Mouse (Mus musculus) hindbrain, embryonic 12.5 days (tissue): ENCODE data around the gene Dot1l. TPM values are rescaled to one million over a fixed set of nuclear protein-coding genes. Genes with fewer than 3 reads are reported as not detected.

Source experiments
- ATAC-seq: fragments of 200-750 bp; cut with Nextera tagmentation; 2 replicates; pipeline ENCODE4 v1.8.0; 2017; ENCODE audit warnings: moderate TSS enrichment; ENCODE audit not compliant: low FRiP score
- H3K27ac ChIP-seq: fragments of 300-500 bp; sonication (generic); 2 replicates; pipeline ENCODE4 v1.5.1; 2016; ENCODE audit warnings: mild to moderate bottlenecking
- H3K27me3 ChIP-seq: fragments of 300-500 bp; sonication (generic); 2 replicates; pipeline ENCODE4 v1.6.1; 2016; ENCODE audit warnings: mild to moderate bottlenecking
- H3K36me3 ChIP-seq: fragments of 300-500 bp; sonication (generic); 2 replicates; pipeline ENCODE4 v1.6.1; 2016; ENCODE audit warnings: mild to moderate bottlenecking
- H3K4me1 ChIP-seq: fragments of 300-500 bp; sonication (generic); 2 replicates; pipeline ENCODE4 v1.6.1; 2016
- H3K4me2 ChIP-seq: fragments of 300-500 bp; sonication (generic); replicated peaks from 2 replicates; pipeline ENCODE4 v1.6.1; 2016; ENCODE audit warnings: mild to moderate bottlenecking
- H3K4me3 ChIP-seq: fragments of 300-500 bp; sonication (generic); 2 replicates; pipeline ENCODE4 v1.5.1; 2016; ENCODE audit warnings: mild to moderate bottlenecking
- H3K9ac ChIP-seq: fragments of 300-500 bp; sonication (generic); 2 replicates; pipeline ENCODE4 v1.6.1; 2016; ENCODE audit warnings: mild to moderate bottlenecking, moderate library complexity
- H3K9me3 ChIP-seq: fragments of 300-500 bp; sonication (generic); replicated peaks from 2 replicates; pipeline ENCODE4 v1.6.1; 2016; ENCODE audit warnings: mild to moderate bottlenecking
- WGBS: fragments of 180-500 bp; shearing (Covaris S2); methylation state at CpG from one replicate; pipeline ENCODE4 v1.1.7; 2016; 5-methylcytosine and 5-hydroxymethylcytosine counted together
- polyA plus RNA-seq: library from polyadenylated mRNA; unstranded; fragments of >200 nt; fragmentation: Nextera tagmentation; extraction: Ambion mirVana; gene quantifications from 2 replicates; pipeline ENCODE4 v1.2.1, GENCODE M21; 2016

The Dot1l gene
- polyA plus RNA-seq, 1 experiment from 2014 or later: 27.4 TPM

DNA sequence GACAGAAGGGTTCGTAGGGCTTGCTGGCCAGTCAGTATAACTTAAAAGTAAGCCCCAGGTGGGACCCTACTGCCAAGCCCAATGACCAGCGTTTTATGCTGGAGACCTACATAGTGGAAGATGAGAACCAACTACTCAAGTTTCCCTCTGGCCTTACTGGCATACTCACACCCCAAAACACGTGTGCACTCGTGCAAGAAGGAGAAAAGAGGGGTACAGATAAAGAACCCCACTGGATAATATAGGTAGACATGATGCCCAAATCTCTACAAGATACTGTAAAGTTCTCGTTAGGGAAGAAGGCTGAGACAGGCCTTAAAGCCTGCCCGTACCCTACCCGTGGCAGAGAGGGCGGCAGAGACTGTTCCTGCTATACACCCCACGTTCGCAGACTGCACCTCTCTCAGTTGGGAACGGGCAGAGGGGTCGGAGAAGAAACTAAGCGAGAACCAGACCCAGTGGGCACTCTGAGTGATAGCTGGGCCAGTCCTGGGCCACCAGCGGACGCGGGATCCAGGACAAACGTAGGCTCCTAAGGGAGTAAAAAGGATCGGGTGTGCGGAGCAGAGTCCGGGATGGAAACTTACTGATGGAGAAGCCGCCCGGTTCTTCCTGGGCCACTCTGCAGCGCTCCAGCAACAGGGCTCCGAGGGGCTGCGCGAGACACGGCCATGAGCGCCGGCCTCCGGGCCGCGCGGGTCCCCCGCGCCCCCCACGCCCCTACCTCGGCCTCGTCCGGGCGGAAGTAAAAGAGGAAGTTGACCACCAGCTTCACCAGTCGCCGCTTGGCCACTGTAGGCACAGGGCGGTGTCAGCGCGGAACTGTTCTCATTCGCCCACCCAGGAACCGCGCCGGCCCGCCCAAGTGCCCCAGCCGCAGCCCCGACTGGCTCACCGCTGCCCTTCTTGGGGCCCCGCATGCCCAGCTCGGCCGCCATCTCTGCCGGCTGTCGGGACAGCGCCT lies 42.5 kb downstream of the Dot1l start:
- Histone ChIP-seq H3K27me3 (no peaks in the 10 kb centered on the region), H3K4me1 (peaks cover 28% of the 10 kb centered on the region), H3K9ac (peak overlapping the region; percentile 98), H3K27ac (peak overlapping the region; percentile 97), H3K4me3 (peak overlapping the region; percentile 89), H3K36me3 (peaks cover 60% of the 10 kb centered on the region), H3K4me2 (peak overlapping the region; percentile 95), H3K9me3 (no peaks in the 10 kb centered on the region)
- whole genome bisulfite sequencing: 3% methylated on average over 57 of the region's 59 CpGs
- peak; percentile 71 for ATAC-seq

DNA sequence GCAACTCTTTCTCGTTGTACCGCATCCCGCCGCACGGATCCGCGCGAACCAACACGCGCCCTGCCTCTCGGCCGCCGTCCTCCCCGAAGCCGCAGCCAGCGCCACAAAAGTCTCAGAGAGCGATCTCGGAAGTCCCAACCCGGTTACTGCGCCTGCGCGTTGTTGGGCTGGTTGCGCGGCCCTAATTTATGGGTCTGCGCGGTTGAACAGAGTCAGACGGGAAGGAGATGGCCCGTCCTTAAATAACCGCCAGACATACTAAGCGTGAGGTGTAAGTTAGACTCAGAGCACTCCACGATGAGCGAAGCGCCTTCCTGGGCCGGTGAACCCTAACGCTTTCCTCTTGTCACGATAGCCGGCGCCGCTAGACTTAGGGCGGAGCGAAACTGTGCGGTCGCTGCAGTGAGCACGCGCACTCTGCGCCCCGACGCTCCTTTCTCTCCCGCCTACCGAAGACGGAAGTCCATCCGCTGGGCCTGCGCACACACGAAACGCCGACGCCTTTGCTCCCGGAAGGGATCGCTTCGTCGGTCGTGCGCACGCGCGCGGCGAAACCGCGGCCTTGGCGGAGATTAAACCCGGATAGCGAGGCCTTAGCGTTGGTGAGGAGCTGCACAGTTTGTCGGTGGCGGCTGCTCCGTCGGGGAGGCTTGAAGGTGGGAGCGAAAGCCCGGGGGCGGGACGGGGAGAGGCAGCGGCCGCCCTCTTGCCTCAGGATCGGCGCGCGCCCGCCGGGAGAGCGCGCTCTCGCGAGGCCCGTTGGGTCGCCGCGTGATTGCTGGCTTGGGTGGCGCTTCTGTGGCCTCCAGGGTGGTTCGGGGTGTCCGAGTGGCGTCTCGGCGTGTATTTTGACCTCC lies 43.4 kb downstream of the Dot1l start, which contains the start of the genes Sf3a2 and Plekhj1:
Gene Sf3a2 (plus strand): TSS at position 49 of the 857 bp plus-strand sequence.
Gene Plekhj1 (minus strand): TSS at position 477 of the 857 bp plus-strand sequence.
- ATAC-seq: peak; percentile 93
- peaks cover 60% of the 10 kb centered on the region for H3K36me3 ChIP-seq
- no peaks in the 10 kb centered on the region for H3K27me3 ChIP-seq
- H3K4me2 ChIP-seq: peak within 1 kb of the TSS; percentile 95
- H3K4me1 ChIP-seq: peaks cover 28% of the 10 kb centered on the region
- peak within 1 kb of the TSS; percentile 97 for H3K27ac ChIP-seq
- peak within 1 kb of the TSS; percentile 98 for H3K9ac ChIP-seq
- H3K4me3 ChIP-seq: peak within 1 kb of the TSS; percentile 89
- no peaks in the 10 kb centered on the region for H3K9me3 ChIP-seq
- under 1% methylated on average over 102 of the region's 104 CpGs for WGBS

DNA sequence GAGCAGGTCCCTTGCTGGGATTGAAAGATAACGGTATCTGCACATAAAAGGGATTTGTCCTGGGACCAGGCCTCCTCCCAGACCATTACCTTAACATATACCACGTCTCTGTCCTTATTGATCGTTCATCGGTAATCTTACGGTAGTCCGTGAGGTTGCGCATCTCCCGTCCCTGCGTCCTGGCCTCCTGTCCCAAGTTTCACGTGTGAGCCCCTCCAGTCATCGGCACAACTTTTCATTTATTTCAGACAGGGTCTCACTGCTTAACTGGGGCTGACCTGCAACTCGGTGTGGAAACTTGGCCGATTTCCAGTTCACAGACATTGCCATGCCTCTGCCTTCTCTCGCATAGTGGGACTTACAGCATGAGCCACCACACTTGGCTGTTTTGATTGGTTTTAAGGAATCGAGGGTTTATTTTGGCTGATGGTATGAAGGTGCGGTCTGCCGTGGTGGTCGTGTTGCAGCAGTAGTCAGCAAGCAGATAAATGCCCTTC lies 44.1 kb downstream of the Dot1l start:
- WGBS: 4% methylated on average over 18 of the region's 18 CpGs
- H3K36me3 ChIP-seq: peaks cover 60% of the 10 kb centered on the region
- H3K4me3 ChIP-seq: peak overlapping the region; percentile 89
- ATAC-seq: no peak
- H3K27me3 ChIP-seq: no peaks in the 10 kb centered on the region
- peaks cover 28% of the 10 kb centered on the region for H3K4me1 ChIP-seq
- H3K9me3 ChIP-seq: no peaks in the 10 kb centered on the region
- H3K4me2 ChIP-seq: peak overlapping the region; percentile 95
- peak overlapping the region; percentile 97 for H3K27ac ChIP-seq
- H3K9ac ChIP-seq: peak overlapping the region; percentile 98

DNA sequence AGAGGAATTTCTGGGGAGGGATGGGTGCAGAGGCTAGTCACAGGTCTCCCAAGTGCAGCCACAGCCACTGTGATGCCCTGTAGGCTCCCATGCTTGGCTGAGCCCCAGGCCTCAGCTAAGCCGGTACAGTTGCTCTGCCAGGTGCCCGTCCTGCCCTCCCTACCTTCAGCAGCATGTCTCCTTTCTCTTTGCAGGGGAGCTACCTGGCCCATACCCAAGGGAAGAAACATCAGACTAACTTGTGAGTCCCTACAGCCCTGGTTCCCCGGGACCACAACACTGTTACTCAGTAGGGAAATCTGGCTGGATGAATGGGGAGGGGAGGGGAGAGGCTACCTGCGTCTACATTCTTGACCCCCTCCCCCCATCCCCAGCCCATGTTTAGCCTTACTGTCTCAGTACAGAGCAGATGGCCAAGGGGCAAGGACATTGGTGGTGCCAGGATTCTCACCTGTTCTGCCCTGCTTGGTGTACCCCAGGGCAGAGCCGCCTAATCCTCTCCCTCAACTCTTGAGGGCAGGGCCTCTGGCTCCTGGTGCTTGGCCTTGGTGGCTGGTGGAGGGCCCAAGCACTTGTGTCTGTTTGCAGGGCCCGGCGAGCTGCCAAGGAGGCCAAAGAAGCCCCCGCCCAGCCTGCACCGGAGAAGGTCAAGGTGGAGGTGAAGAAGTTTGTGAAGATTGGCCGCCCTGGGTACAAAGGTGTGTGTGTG lies 47.4 kb downstream of the Dot1l start:
- 97% methylated on average over 10 of the region's 10 CpGs for WGBS
- Histone ChIP-seq H3K36me3 (peaks cover 50% of the 10 kb centered on the region), H3K27me3 (peaks cover 26% of the 10 kb centered on the region), H3K4me1 (peaks cover 30% of the 10 kb centered on the region), H3K9me3 (no peaks in the 10 kb centered on the region), H3K4me3 (no peak overlapping the region), H3K4me2 (no peak overlapping the region), H3K9ac (no peak overlapping the region), H3K27ac (no peak overlapping the region)
- ATAC-seq: no peak

DNA sequence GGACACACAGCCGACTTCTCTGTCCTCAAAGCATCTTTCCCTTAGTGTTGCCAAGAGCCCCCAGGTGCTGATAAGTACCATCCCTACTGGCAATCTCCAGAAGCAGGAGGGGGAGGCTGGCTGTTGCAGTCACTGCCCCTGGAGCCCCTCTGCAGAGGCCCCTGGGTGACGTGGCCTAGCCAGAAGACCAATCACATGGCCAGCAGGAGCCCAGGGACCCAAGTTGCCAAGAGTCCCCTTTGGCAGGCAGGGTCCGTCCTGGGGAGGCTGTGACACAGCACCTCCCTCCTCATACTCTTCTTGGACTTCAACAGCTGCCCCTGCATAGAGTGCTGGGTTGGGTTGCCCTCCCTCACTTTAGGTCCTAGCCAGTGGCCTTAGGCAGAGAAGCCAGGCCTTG lies 48.0 kb downstream of the Dot1l start:
- no peak overlapping the region for H3K4me2 ChIP-seq
- WGBS: 83% methylated on average over 3 of the region's 3 CpGs
- no peak for ATAC-seq
- H3K36me3 ChIP-seq: peaks cover 50% of the 10 kb centered on the region
- H3K9ac ChIP-seq: no peak overlapping the region
- no peaks in the 10 kb centered on the region for H3K9me3 ChIP-seq
- H3K4me3 ChIP-seq: no peak overlapping the region
- H3K27me3 ChIP-seq: peaks cover 27% of the 10 kb centered on the region
- no peak overlapping the region for H3K27ac ChIP-seq
- H3K4me1 ChIP-seq: peaks cover 36% of the 10 kb centered on the region

DNA sequence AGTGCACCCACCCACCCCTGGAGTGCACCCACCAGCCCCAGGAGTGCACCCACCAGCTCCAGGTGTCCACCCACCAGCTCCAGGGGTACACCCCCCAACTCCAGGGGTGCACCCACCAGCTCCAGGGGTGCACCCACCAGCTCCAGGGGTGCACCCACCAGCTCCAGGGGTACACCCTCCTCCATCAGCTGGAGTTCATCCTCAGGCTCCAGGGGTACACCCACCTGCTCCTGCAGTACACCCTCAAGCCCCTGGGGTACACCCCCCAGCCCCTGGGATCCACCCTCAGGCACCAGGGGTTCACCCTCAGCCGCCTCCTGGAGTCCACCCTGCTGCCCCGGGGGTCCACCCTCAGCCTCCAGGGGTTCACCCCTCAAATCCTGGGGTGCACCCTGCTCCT lies 49.3 kb downstream of the Dot1l start:
- WGBS: 93% methylated on average over 2 of the region's 2 CpGs
- Histone ChIP-seq H3K4me2 (no peak overlapping the region), H3K4me1 (peaks cover 46% of the 10 kb centered on the region), H3K9me3 (no peaks in the 10 kb centered on the region), H3K4me3 (no peak overlapping the region), H3K36me3 (peaks cover 50% of the 10 kb centered on the region), H3K27ac (no peak overlapping the region), H3K9ac (no peak overlapping the region), H3K27me3 (peaks cover 41% of the 10 kb centered on the region)
- no peak for ATAC-seq

DNA sequence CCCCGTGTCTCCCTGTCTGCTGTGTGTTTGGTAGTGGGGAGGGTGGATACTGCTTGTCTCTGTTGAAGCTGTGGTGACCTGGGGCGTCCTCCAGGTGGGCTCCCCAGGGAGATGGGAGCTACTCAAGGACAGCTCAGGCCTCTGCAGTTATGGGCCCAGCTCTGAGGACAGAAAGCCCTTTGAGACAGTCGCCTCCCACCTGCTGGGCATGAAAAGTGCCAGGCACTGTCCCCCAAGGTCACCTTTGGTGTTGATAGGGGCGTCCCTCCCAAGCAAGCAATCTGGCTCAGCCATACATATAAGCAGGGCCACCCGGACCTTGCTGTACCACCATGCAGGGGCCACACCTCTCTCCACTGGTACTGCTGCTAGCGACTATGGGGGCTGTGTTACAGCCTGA lies 49.9 kb downstream of the Dot1l start, which contains the start of gene Amh:
Gene Amh (plus strand): TSS at position 328 of the 400 bp plus-strand sequence.
- peak within 1 kb of the TSS; percentile 76 for H3K9ac ChIP-seq

DNA sequence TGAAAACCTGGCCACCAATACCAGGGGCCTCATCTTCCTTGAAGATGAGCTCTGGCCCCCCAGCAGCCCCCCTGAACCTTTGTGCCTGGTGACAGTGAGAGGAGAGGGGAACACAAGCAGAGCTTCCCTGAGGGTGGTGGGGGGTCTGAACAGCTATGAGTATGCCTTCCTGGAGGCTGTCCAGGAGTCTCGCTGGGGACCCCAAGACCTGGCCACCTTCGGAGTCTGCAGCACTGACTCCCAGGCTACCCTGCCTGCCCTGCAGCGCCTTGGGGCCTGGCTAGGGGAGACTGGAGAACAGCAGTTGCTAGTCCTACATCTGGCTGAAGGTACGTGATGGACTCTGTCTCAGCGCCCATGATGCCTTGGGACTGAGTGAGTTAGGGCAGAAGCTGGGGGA lies 50.3 kb downstream of the Dot1l start:
- H3K4me1 ChIP-seq: peaks cover 42% of the 10 kb centered on the region

More for the DNA sequence above, 49.9 kb downstream of the Dot1l start, which contains the start of gene Amh:
- 70% methylated on average over 6 of the region's 6 CpGs for WGBS
- Histone ChIP-seq H3K4me3 (no peak within 1 kb of the TSS), H3K9me3 (no peaks in the 10 kb centered on the region), H3K4me1 (peaks cover 42% of the 10 kb centered on the region), H3K36me3 (peaks cover 49% of the 10 kb centered on the region), H3K27ac (no peak within 1 kb of the TSS), H3K27me3 (peaks cover 45% of the 10 kb centered on the region), H3K4me2 (no peak within 1 kb of the TSS)
- ATAC-seq: no peak

DNA sequence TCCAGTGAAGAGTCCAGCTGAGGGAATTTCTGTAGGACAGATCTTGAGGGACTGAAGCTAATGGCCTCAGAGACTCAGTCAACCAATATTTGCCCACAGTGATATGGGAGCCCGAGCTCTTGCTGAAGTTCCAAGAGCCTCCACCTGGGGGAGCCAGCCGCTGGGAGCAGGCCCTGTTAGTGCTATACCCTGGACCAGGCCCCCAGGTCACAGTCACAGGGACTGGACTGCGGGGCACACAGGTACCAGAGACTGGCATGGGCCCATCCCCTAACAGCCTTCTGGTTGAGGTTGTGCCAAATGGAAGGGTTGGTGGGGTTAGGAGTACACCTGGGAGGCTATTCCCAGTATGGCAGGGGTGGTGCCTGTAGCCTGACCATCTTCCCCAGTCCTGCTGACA lies 50.9 kb downstream of the Dot1l start:
- Histone ChIP-seq H3K27ac (no peak overlapping the region), H3K4me2 (no peak overlapping the region), H3K27me3 (peaks cover 55% of the 10 kb centered on the region), H3K4me1 (peaks cover 41% of the 10 kb centered on the region), H3K9ac (peak overlapping the region; percentile 76; the same call in 1 of the 2 replicates), H3K36me3 (peaks cover 46% of the 10 kb centered on the region), H3K9me3 (no peaks in the 10 kb centered on the region), H3K4me3 (0 out of 2 replicates have a peak overlapping the region, but pooled peaks have one; percentile 47)
- WGBS: 23% methylated on average over 3 of the region's 3 CpGs
- ATAC-seq: peak; percentile 31

More for the DNA sequence above, 50.3 kb downstream of the Dot1l start:
- H3K9me3 ChIP-seq: no peaks in the 10 kb centered on the region
- no peak for ATAC-seq
- no peak overlapping the region for H3K4me3 ChIP-seq
- H3K36me3 ChIP-seq: peaks cover 46% of the 10 kb centered on the region
- peaks cover 49% of the 10 kb centered on the region for H3K27me3 ChIP-seq
- H3K9ac ChIP-seq: no peak overlapping the region
- H3K4me2 ChIP-seq: no peak overlapping the region
- H3K27ac ChIP-seq: no peak overlapping the region
- 81% methylated on average over 5 of the region's 5 CpGs for WGBS

DNA sequence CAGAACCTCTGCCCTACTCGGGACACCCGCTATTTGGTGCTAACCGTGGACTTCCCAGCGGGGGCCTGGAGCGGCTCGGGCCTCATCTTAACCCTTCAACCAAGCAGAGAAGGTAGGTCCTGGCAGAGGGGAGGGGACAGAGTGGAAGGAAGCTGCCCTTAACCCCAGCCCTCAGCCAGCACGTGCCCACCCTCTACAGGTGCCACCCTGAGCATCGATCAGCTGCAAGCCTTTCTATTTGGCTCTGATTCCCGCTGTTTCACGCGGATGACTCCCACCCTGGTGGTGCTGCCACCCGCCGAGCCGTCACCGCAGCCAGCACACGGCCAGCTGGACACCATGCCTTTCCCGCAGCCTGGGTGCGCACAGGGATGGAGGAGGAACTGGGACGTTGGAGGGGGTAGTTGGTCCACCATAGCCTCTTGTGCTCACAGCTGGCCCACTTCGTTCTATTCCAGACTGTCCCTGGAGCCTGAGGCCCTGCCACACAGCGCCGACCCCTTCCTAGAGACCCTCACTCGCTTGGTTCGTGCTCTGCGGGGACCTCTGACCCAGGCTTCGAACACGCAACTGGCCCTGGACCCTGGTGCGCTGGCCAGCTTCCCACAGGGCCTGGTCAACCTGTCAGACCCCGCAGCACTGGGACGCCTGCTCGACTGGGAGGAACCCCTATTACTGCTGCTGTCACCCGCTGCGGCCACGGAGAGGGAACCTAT lies 51.5 kb downstream of the Dot1l start:
- peak; percentile 15; the same call in 1 of the 2 replicates for ATAC-seq
- Histone ChIP-seq H3K4me3 (peak overlapping the region; percentile 47), H3K9ac (peak overlapping the region; percentile 76), H3K27me3 (peaks cover 60% of the 10 kb centered on the region), H3K36me3 (peaks cover 40% of the 10 kb centered on the region), H3K9me3 (no peaks in the 10 kb centered on the region), H3K4me2 (peak overlapping the region; percentile 98), H3K27ac (peak overlapping the region; percentile 76), H3K4me1 (peaks cover 41% of the 10 kb centered on the region)
- WGBS: 36% methylated on average over 34 of the region's 34 CpGs
